In the genomic region with DNA sequence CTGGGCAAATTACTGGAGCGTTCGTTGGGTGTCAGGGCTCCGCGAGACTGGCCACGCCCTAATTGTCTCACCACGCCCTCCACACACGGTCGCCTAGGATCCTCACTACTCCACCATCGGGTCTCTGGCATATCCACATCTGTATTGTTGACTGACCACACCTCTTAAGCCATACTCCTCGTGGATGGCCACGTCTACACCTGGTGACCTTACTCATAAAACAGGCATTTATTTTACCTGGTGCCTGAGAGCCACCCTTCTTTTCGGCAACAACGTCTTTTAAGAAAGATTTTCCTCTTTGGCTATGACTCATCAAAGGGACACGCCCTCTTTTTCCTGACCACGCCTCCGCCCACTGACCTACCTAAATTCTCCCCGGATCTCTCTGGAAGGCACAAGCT, we compare ENCODE assay signal across 8 mouse cellular contexts. TPM values are rescaled to one million over a fixed set of nuclear protein-coding genes. Genes with fewer than 3 reads are reported as not detected.
A peak's percentile ranks its signal among the peaks of the same experiment; 100 is the strongest.
DNase-seq lines count a peak whose midpoint lies in the region; ATAC-seq and TF ChIP-seq lines count a peak whose summit lies in the region.

A gene (minus strand): TSS at position 297 of the 401 bp plus-strand sequence.

- H3K36me3 ChIP-seq in heart, embryonic 16.5 days (ENCODE audit: control insufficient read depth, insufficient read depth) = no peaks in the 10 kb centered on the region
- H3K36me3 ChIP-seq in ES-E14 (ENCODE audit: control insufficient read depth, insufficient read depth, low read length, poor library complexity, severe bottlenecking) = no peaks in the 10 kb centered on the region
- H3K36me3 ChIP-seq in liver, embryonic 13.5 days = no peaks in the 10 kb centered on the region

- ATAC-seq in heart, embryonic 16.5 days (replicated peaks; ENCODE audit: extremely low read depth, insufficient read depth, low FRiP score) = no peak
- ATAC-seq in hematopoietic stem cell, adult 5-6 weeks (replicated peaks in 1 of 2; ENCODE audit: insufficient read depth in 1 of 2, low FRiP score in 2 of 2, low TSS enrichment in 1 of 2, low read depth in 1 of 2, poor library complexity in 2 of 2, severe bottlenecking in 2 of 2) = peak; percentile 72 to 80
- peak; percentile 61 for ATAC-seq in liver, embryonic 13.5 days (ENCODE audit: low read depth)

- peaks cover 4% of the 10 kb centered on the region; the same call in 1 of the 2 replicates for H3K9me3 ChIP-seq in heart, embryonic 16.5 days (replicated peaks; ENCODE audit: control insufficient read depth, low read length)
- no peaks in the 10 kb centered on the region for H3K9me3 ChIP-seq in ES-E14 (ENCODE audit: control insufficient read depth, insufficient read depth, low read depth, low read length)
- H3K9me3 ChIP-seq in liver, embryonic 13.5 days (replicated peaks) = no peaks in the 10 kb centered on the region

- WGBS in heart, embryonic 16.5 days = 6% methylated on average over 17 of the region's 17 CpGs
- WGBS in liver, embryonic 13.5 days (ENCODE audit: insufficient replicate concordance) = 2% methylated on average over 17 of the region's 17 CpGs

- intact Hi-C loops in heart, postnatal 25 days (cut with DNase I) = no loop called here

- H3K9ac ChIP-seq in heart, embryonic 16.5 days (ENCODE audit: low read length) = no peak within 1 kb of the TSS
- no peak within 1 kb of the TSS for H3K9ac ChIP-seq in ES-E14 (ENCODE audit: insufficient read depth, low read depth, low read length, poor library complexity, severe bottlenecking)
- peak within 1 kb of the TSS; percentile 50 for H3K9ac ChIP-seq in liver, embryonic 13.5 days

- peaks cover 13% of the 10 kb centered on the region for H3K4me1 ChIP-seq in heart, embryonic 16.5 days (ENCODE audit: control insufficient read depth, insufficient read depth, low read length)
- H3K4me1 ChIP-seq in ES-E14 (ENCODE audit: control insufficient read depth in 2 of 2, insufficient read depth in 2 of 2, low read length in 2 of 2, poor library complexity in 1 of 2) = peaks cover 4 to 11% of the 10 kb centered on the region in 2 experiments; a peak in 1 of 4 replicates
- peaks cover 32% of the 10 kb centered on the region for H3K4me1 ChIP-seq in liver, embryonic 13.5 days (replicated peaks)

- peak within 1 kb of the TSS; percentile 52 for H3K4me2 ChIP-seq in heart, embryonic 16.5 days (ENCODE audit: low read depth, low read length)
- H3K4me2 ChIP-seq in liver, embryonic 13.5 days = peak within 1 kb of the TSS; percentile 69

- in situ Hi-C loops in ES-E14 (cut with MboI; ENCODE audit: low sequenced_read_pairs in 2 of 2, unreplicated experiment in 2 of 2) = no loop called here

- H3K27ac ChIP-seq in heart, embryonic 16.5 days (ENCODE audit: low read length) = no peak within 1 kb of the TSS
- H3K27ac ChIP-seq in ES-E14 (ENCODE audit: insufficient read depth, low read depth, low read length, poor library complexity, severe bottlenecking) = no peak within 1 kb of the TSS
- no peak within 1 kb of the TSS for H3K27ac ChIP-seq in liver, embryonic 13.5 days

- H3K4me3 ChIP-seq in heart, embryonic 16.5 days (ENCODE audit: low read length) = peak within 1 kb of the TSS; percentile 24
- H3K4me3 ChIP-seq in ES-E14 (ENCODE audit: insufficient read depth in 1 of 2, low read depth in 1 of 2, low read length in 2 of 2, poor library complexity in 1 of 2, severe bottlenecking in 1 of 2) = peak within 1 kb of the TSS; percentile 54 to 72
- peak within 1 kb of the TSS; percentile 40 for H3K4me3 ChIP-seq in liver, embryonic 13.5 days (replicated peaks)

- H3K27me3 ChIP-seq in heart, embryonic 16.5 days (ENCODE audit: control insufficient read depth, insufficient read depth, low read length) = peaks cover 19% of the 10 kb centered on the region
- peaks cover 57% of the 10 kb centered on the region for H3K27me3 ChIP-seq in liver, embryonic 13.5 days

- DNase-seq in heart, postnatal 25 days (ENCODE audit: low spot score) = no peak
- no peak for DNase-seq in ES-E14 (ENCODE audit: low read depth, low spot score)
- peak; percentile 60 for DNase-seq in liver, embryonic 13.5 days
- DNase-seq in adipocyte (ENCODE audit: low spot score) = no peak
- DNase-seq in cerebellum, adult 8-10 months = no peak
- no peak for DNase-seq in embryo, embryonic 9.5 days (ENCODE audit: extremely low spot score)

TF ChIP-seq in ES-E14, 5 proteins besides CTCF, POLR2A, EP300 and RAD21:
- no peak for TF ChIP-seq ZNF384 (IDR thresholded peaks at IDR 0.05; ENCODE audit: low read depth, low read length)

RNA-seq across cellular contexts. Expression of the gene that starts here (rescaled TPM):
- 1.2 and 1.4 TPM in 2 replicates for polyA plus RNA-seq in heart, embryonic 16.5 days (2015; fragmentation: Nextera tagmentation; extraction: Ambion mirVana)
- total RNA-seq in heart, postnatal 25 days (2021) = not detected
- 4.7 and 6.9 TPM in 2 replicates for total RNA-seq in ES-E14 (2012; rRNA removed)
- 37.0 TPM in 2 replicates for total RNA-seq in hematopoietic stem cell, adult 5-6 weeks (2017)
- 2.6 and 2.8 TPM in 2 replicates for polyA plus RNA-seq in liver, embryonic 13.5 days (2015; fragmentation: Nextera tagmentation; extraction: Ambion mirVana)
